Mouse (Mus musculus): ENCODE results near the gene Olfr1347. TPM values are rescaled to one million over a fixed set of nuclear protein-coding genes. Genes with fewer than 3 reads are reported as not detected.
"Not testable (repeated sequence)": the region's sequence is repeated elsewhere in the genome, so short reads cannot be mapped to it uniquely, and the experiment has no call there.

Gene Olfr1347
- not detected in 2 replicates for polyA plus RNA-seq (2015; fragmentation: Nextera tagmentation; extraction: Ambion mirVana)

DNA sequence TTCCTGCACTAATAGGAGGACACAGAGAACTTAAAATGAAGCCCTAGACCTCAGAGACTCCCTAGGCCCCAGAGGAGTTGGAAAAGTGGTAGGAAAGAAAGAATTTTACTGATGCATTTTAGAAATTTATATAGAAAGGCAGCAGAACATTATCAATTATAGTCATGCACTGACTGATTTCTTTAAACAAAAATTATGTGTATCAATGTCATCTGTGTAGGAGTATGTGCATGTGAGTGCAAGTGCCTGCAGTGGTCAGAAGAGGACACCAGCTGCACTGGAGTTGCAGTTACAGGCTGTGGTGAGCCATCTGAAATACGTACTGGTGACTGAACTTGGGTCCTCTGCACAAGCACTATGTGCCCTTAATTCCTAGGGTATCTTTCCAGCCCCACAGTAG, at the start of gene Olfr1347:
Gene Olfr1347 (minus strand): TSS at position 101 of the 400 bp plus-strand sequence.
- Histone ChIP-seq H3K9ac (ENCODE audit: low read depth, low read length) (no peak within 1 kb of the TSS), H3K4me3 (ENCODE audit: low read depth, low read length) (no peak within 1 kb of the TSS)
- WGBS = 48% methylated on average over 1 of the region's 1 CpGs

DNA sequence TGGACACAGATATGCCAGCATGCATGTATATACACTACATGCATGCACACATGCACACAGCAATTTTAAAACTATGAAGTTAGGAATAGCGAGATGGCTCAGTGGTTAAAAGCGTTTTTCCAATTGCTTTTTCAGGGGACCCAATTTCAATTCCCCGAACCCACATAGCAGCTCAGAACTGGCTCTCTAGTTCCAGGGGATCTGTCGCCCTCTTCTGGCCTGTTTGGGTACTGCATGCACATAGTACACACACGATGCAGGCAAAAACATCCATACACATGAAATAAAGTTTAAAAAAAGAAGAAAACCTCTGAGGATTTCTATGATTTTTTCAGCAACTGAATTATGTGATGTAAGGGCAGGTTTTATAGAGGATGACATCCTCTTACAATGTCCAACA, 26.6 kb upstream of the Olfr1347 start:
- no peak for ATAC-seq
- no peaks in the 10 kb centered on the region for H3K36me3 ChIP-seq (ENCODE audit: control insufficient read depth, insufficient read depth, low read length)
- 0 out of 2 replicates have a peak, but pooled peaks cover under 1% of the 10 kb centered on the region for H3K9me3 ChIP-seq (replicated peaks; ENCODE audit: control insufficient read depth, low read length, poor library complexity, severe bottlenecking)
- no peak overlapping the region for H3K4me3 ChIP-seq (ENCODE audit: low read depth, low read length)
- H3K27me3 ChIP-seq (ENCODE audit: control insufficient read depth, insufficient read depth, low read depth, low read length) = no peaks in the 10 kb centered on the region
- no peak overlapping the region for H3K4me2 ChIP-seq (ENCODE audit: low read length)
- H3K9ac ChIP-seq (ENCODE audit: low read depth, low read length) = no peak overlapping the region
- WGBS = 60% methylated on average over 5 of the region's 5 CpGs
- H3K4me1 ChIP-seq (ENCODE audit: control insufficient read depth, insufficient read depth, low read length) = no peaks in the 10 kb centered on the region
- no peak overlapping the region for H3K27ac ChIP-seq (ENCODE audit: low read length)

More for the DNA sequence above, at the start of gene Olfr1347:
- no peak for ATAC-seq
- Histone ChIP-seq H3K36me3 (ENCODE audit: control insufficient read depth, insufficient read depth, low read length) (no peaks in the 10 kb centered on the region), H3K4me1 (ENCODE audit: control insufficient read depth, insufficient read depth, low read length) (no peaks in the 10 kb centered on the region), H3K4me2 (ENCODE audit: low read length) (no peak within 1 kb of the TSS), H3K27me3 (ENCODE audit: control insufficient read depth, insufficient read depth, low read depth, low read length) (no peaks in the 10 kb centered on the region), H3K27ac (ENCODE audit: low read length) (no peak within 1 kb of the TSS), H3K9me3 (replicated peaks; ENCODE audit: control insufficient read depth, low read length, poor library complexity, severe bottlenecking) (peaks cover 2% of the 10 kb centered on the region; the same call in 1 of the 2 replicates)

- ATAC-seq = no peak
- H3K4me2 ChIP-seq (ENCODE audit: low read length) = no peak overlapping the region
- H3K9ac ChIP-seq (ENCODE audit: low read depth, low read length) = no peak overlapping the region
- 0 out of 2 replicates have a peak, but pooled peaks cover 2% of the 10 kb centered on the region for H3K9me3 ChIP-seq (replicated peaks; ENCODE audit: control insufficient read depth, low read length, poor library complexity, severe bottlenecking)
- no peak overlapping the region for H3K27ac ChIP-seq (ENCODE audit: low read length)
- no peaks in the 10 kb centered on the region for H3K27me3 ChIP-seq (ENCODE audit: control insufficient read depth, insufficient read depth, low read depth, low read length)
- H3K4me3 ChIP-seq (ENCODE audit: low read depth, low read length) = no peak overlapping the region
- no peaks in the 10 kb centered on the region for H3K4me1 ChIP-seq (ENCODE audit: control insufficient read depth, insufficient read depth, low read length)
- no peaks in the 10 kb centered on the region for H3K36me3 ChIP-seq (ENCODE audit: control insufficient read depth, insufficient read depth, low read length)
- WGBS = 53% methylated on average over 3 of the region's 3 CpGs
These were observed 25.4 kb upstream of the Olfr1347 start for GRCm38 (mm10) chr7:6525001-6525400.

DNA sequence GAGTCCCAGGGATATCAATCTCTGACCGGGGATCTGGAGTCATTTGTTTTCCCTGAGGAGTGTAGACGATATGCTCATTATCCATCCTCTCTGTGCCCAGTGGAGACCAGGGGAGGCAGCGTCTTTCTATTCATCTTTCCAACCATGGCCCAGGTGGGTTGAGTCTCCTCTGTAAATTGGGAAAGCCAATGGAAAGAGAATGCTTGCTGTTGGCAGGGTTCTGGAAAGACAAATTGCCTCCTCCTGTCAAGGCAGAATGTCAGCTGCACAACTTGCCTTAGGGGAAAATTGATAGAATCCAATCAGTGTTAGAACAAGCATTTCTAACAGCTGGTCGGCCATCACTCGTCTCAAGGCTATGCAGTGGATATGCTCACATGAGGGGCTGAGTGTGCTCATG, 23.3 kb upstream of the Olfr1347 start, which contains the start of gene Olfr1349:
Gene Olfr1349 (minus strand): TSS at position 101 of the 400 bp plus-strand sequence.
- H3K4me1 ChIP-seq (ENCODE audit: control insufficient read depth, insufficient read depth, low read length) = no peaks in the 10 kb centered on the region
- ATAC-seq = no peak
- WGBS = 83% methylated on average over 5 of the region's 5 CpGs
- H3K27ac ChIP-seq (ENCODE audit: low read length) = no peak within 1 kb of the TSS
- no peak within 1 kb of the TSS for H3K4me2 ChIP-seq (ENCODE audit: low read length)
- no peaks in the 10 kb centered on the region for H3K27me3 ChIP-seq (ENCODE audit: control insufficient read depth, insufficient read depth, low read depth, low read length)
- H3K4me3 ChIP-seq (ENCODE audit: low read depth, low read length) = no peak within 1 kb of the TSS
- no peak within 1 kb of the TSS for H3K9ac ChIP-seq (ENCODE audit: low read depth, low read length)
- H3K9me3 ChIP-seq (replicated peaks; ENCODE audit: control insufficient read depth, low read length, poor library complexity, severe bottlenecking) = 0 out of 2 replicates have a peak, but pooled peaks cover 2% of the 10 kb centered on the region
- H3K36me3 ChIP-seq (ENCODE audit: control insufficient read depth, insufficient read depth, low read length) = no peaks in the 10 kb centered on the region

DNA sequence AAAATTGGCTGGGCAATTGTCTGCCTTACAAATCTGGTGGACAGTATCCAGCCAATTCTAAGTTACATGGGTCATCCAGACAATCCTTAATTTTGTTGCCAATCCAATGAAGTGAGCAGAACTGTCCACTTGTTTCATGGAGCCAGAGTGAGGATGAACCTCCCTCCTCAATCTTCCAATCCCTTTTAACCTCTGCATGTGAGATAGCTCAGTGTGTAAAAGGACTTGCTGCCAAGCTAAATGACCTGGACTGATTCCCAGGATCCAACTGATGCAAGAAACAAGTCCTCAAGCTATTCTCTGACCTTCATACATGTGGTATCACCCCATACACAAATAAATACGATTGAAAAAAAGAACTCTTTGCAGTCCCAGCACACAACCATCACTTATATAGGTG, 22.1 kb upstream of the Olfr1347 start:
- Histone ChIP-seq H3K9ac (ENCODE audit: low read depth, low read length) (no peak overlapping the region), H3K4me2 (ENCODE audit: low read length) (no peak overlapping the region), H3K4me3 (ENCODE audit: low read depth, low read length) (no peak overlapping the region), H3K27ac (ENCODE audit: low read length) (no peak overlapping the region), H3K4me1 (ENCODE audit: control insufficient read depth, insufficient read depth, low read length) (no peaks in the 10 kb centered on the region), H3K9me3 (replicated peaks; ENCODE audit: control insufficient read depth, low read length, poor library complexity, severe bottlenecking) (peaks cover 6% of the 10 kb centered on the region), H3K27me3 (ENCODE audit: control insufficient read depth, insufficient read depth, low read depth, low read length) (no peaks in the 10 kb centered on the region), H3K36me3 (ENCODE audit: control insufficient read depth, insufficient read depth, low read length) (no peaks in the 10 kb centered on the region)
- 19% methylated on average over 1 of the region's 1 CpGs for WGBS
- no peak for ATAC-seq

GRCm38 (mm10) chr7:6508648-6509047, 9.1 kb upstream of the Olfr1347 start, which contains the start of gene Olfr1348:
Gene Olfr1348, minus strand, starts transcription at chr7:6508748.
- no peaks in the 10 kb centered on the region for H3K9me3 ChIP-seq (replicated peaks; ENCODE audit: control insufficient read depth, low read length, poor library complexity, severe bottlenecking)
- no peak within 1 kb of the TSS for H3K4me2 ChIP-seq (ENCODE audit: low read length)
- WGBS = 93% methylated on average over 1 of the region's 1 CpGs
- ATAC-seq = no peak
- no peak within 1 kb of the TSS for H3K27ac ChIP-seq (ENCODE audit: low read length)
- H3K9ac ChIP-seq (ENCODE audit: low read depth, low read length) = no peak within 1 kb of the TSS
- H3K27me3 ChIP-seq (ENCODE audit: control insufficient read depth, insufficient read depth, low read depth, low read length) = no peaks in the 10 kb centered on the region
- no peak within 1 kb of the TSS for H3K4me3 ChIP-seq (ENCODE audit: low read depth, low read length)
- H3K4me1 ChIP-seq (ENCODE audit: control insufficient read depth, insufficient read depth, low read length) = no peaks in the 10 kb centered on the region
- no peaks in the 10 kb centered on the region for H3K36me3 ChIP-seq (ENCODE audit: control insufficient read depth, insufficient read depth, low read length)

GRCm38 (mm10) chr7:6486841-6487240, 12.7 kb downstream of the Olfr1347 start, which contains the start of gene Olfr5:
Gene Olfr5, minus strand, starts transcription at chr7:6486941.
- Histone ChIP-seq H3K27me3 (ENCODE audit: control insufficient read depth, insufficient read depth, low read depth, low read length) (no peaks in the 10 kb centered on the region), H3K4me2 (ENCODE audit: low read length) (no peak within 1 kb of the TSS), H3K36me3 (ENCODE audit: control insufficient read depth, insufficient read depth, low read length) (no peaks in the 10 kb centered on the region), H3K9ac (ENCODE audit: low read depth, low read length) (no peak within 1 kb of the TSS), H3K9me3 (replicated peaks; ENCODE audit: control insufficient read depth, low read length, poor library complexity, severe bottlenecking) (no peaks in the 10 kb centered on the region), H3K4me1 (ENCODE audit: control insufficient read depth, insufficient read depth, low read length) (no peaks in the 10 kb centered on the region), H3K27ac (ENCODE audit: low read length) (no peak within 1 kb of the TSS), H3K4me3 (ENCODE audit: low read depth, low read length) (no peak within 1 kb of the TSS)
- WGBS = 32% methylated on average over 2 of the region's 2 CpGs
- ATAC-seq = no peak

GRCm38 (mm10) chr7:6477633-6478032, 21.9 kb downstream of the Olfr1347 start:
- H3K4me2 ChIP-seq (ENCODE audit: low read length); H3K27me3 ChIP-seq (ENCODE audit: control insufficient read depth, insufficient read depth, low read depth, low read length); H3K36me3 ChIP-seq (ENCODE audit: control insufficient read depth, insufficient read depth, low read length); H3K4me3 ChIP-seq (ENCODE audit: low read depth, low read length); H3K9me3 ChIP-seq (replicated peaks; ENCODE audit: control insufficient read depth, low read length, poor library complexity, severe bottlenecking); H3K9ac ChIP-seq (ENCODE audit: low read depth, low read length); H3K27ac ChIP-seq (ENCODE audit: low read length); ATAC-seq; H3K4me1 ChIP-seq (ENCODE audit: control insufficient read depth, insufficient read depth, low read length): not testable (repeated sequence)
- WGBS = 83% methylated on average over 2 of the region's 2 CpGs

- Histone ChIP-seq H3K27me3 (ENCODE audit: control insufficient read depth, insufficient read depth, low read depth, low read length) (no peaks in the 10 kb centered on the region), H3K36me3 (ENCODE audit: control insufficient read depth, insufficient read depth, low read length) (no peaks in the 10 kb centered on the region), H3K9ac (ENCODE audit: low read depth, low read length) (no peak within 1 kb of the TSS), H3K9me3 (replicated peaks; ENCODE audit: control insufficient read depth, low read length, poor library complexity, severe bottlenecking) (no peaks in the 10 kb centered on the region), H3K4me2 (ENCODE audit: low read length) (no peak within 1 kb of the TSS), H3K27ac (ENCODE audit: low read length) (no peak within 1 kb of the TSS), H3K4me1 (ENCODE audit: control insufficient read depth, insufficient read depth, low read length) (no peaks in the 10 kb centered on the region), H3K4me3 (ENCODE audit: low read depth, low read length) (no peak within 1 kb of the TSS)
- no peak for ATAC-seq
These were observed 32.6 kb downstream of the Olfr1347 start, which contains the start of gene Olfr1346 for GRCm38 (mm10) chr7:6466951-6467350. Gene Olfr1346, plus strand, starts transcription at chr7:6467101.

Data from midbrain, embryonic 16.5 days (tissue).